Mouse (Mus musculus) lung, postnatal 4 days (tissue): ENCODE results near the gene Mboat1.

Experiments
- DNase-seq, 2 experiments: peaks; one replicate each; pipeline ENCODE4 v3.0.0; 2021

Gene Mboat1

GRCm38 (mm10) chr13:30136243-30136922 lies at the start of gene Mboat1:
Gene Mboat1 (plus strand): TSS chr13:30136489.
- peak; percentile 84 to 90 for DNase-seq

- DNase-seq, result no peak
Observed at GRCm38 (mm10) chr13:30093086-30093485, 43.2 kb upstream of the Mboat1 start.

- no peak for DNase-seq
Observed at GRCm38 (mm10) chr13:30095851-30096250, 40.4 kb upstream of the Mboat1 start.

- DNase-seq, result no peak
Observed at GRCm38 (mm10) chr13:30096536-30096935, 39.8 kb upstream of the Mboat1 start.

GRCm38 (mm10) chr13:30109001-30109600 lies 27.2 kb upstream of the Mboat1 start:
- no peak for DNase-seq

- DNase-seq, result no peak
Observed at GRCm38 (mm10) chr13:30115792-30116191, 20.5 kb upstream of the Mboat1 start.

- DNase-seq, result no peak
Observed at GRCm38 (mm10) chr13:30136923-30137629, 787 bp downstream of the Mboat1 start.

- no peak for DNase-seq
Observed at GRCm38 (mm10) chr13:30137951-30138350, 1.7 kb downstream of the Mboat1 start.

- DNase-seq, result no peak
Observed at GRCm38 (mm10) chr13:30140149-30140548, 3.9 kb downstream of the Mboat1 start.

GRCm38 (mm10) chr13:30140646-30141045 lies 4.4 kb downstream of the Mboat1 start:
- DNase-seq, result no peak

GRCm38 (mm10) chr13:30141996-30142395 lies 5.7 kb downstream of the Mboat1 start:
- no peak for DNase-seq

- no peak for DNase-seq
Observed at GRCm38 (mm10) chr13:30146468-30146867, 10.2 kb downstream of the Mboat1 start.

- DNase-seq, result peak; percentile 58 to 60
Observed at GRCm38 (mm10) chr13:30154264-30154663, 18.0 kb downstream of the Mboat1 start.

- no peak for DNase-seq
Observed at GRCm38 (mm10) chr13:30159626-30160025, 23.3 kb downstream of the Mboat1 start.

- DNase-seq, result no peak
Observed at GRCm38 (mm10) chr13:30163521-30163920, 27.2 kb downstream of the Mboat1 start.

GRCm38 (mm10) chr13:30166138-30167090 lies 30.1 kb downstream of the Mboat1 start:
- no peak for DNase-seq

- DNase-seq, result no peak
Observed at GRCm38 (mm10) chr13:30167499-30167898, 31.2 kb downstream of the Mboat1 start.

- no peak for DNase-seq
Observed at GRCm38 (mm10) chr13:30168803-30169202, 32.5 kb downstream of the Mboat1 start.

- no peak for DNase-seq
Observed at GRCm38 (mm10) chr13:30170061-30170460, 33.8 kb downstream of the Mboat1 start.

- DNase-seq, result no peak
Observed at GRCm38 (mm10) chr13:30174586-30174985, 38.3 kb downstream of the Mboat1 start.

- no peak for DNase-seq
Observed at GRCm38 (mm10) chr13:30177356-30177755, 41.1 kb downstream of the Mboat1 start.

GRCm38 (mm10) chr13:30185549-30185948 lies 49.3 kb downstream of the Mboat1 start:
- DNase-seq, result no peak

- DNase-seq, result no peak
Observed at GRCm38 (mm10) chr13:30185959-30186358, 49.7 kb downstream of the Mboat1 start.
